Mouse (Mus musculus): ENCODE data around the gene Erbb4. TPM values are rescaled to one million over a fixed set of nuclear protein-coding genes. Genes with fewer than 3 reads are reported as not detected.
"Not testable (repeated sequence)": the region's sequence is repeated elsewhere in the genome, so short reads cannot be mapped to it uniquely, and the experiment has no call there.

Erbb4 gene
- total RNA-seq, 2 experiments from 2014 or later: 0.78 to 0.88 TPM

DNA sequence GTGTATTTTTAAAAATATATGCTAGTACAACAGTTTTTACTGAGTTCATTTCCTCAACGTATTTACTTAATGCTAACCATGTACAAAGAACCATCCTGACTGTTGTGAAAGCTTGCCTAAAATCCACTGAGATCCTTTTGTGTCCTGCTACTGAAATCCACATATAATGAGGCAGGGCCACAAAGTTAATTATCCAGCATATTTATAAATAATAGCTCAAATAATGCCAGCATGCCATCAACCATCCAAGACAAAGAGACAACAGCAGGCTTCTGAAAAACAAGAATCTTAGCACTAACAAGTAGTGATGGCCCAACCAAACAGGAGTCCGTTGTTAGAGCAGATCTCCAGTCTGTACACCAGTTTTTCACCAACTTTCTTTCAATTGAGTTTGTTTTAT, 215.8 kb downstream of the Erbb4 start:
- intact Hi-C loops (cut with DNase I; ENCODE audit: low total_unique reads): no loop called here
- no peak for DNase-seq

DNA sequence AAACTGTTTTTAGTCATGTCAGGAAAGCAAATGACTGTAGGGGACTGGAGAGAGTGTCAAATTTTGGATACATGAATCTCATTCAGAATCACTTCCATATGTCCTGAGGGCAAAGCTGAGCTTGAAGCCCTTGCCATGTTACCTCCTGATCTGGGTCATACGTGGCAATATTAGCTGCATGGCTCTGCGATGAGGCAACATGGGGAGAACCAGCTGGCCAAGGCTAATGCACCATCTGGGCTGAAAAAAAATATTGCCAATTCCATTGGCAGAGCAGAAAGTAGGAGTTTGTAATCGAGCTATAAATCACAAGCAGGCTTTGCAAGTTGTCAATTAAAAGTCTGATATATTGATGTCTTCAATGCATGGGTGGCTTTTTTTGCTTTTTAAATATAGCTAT, 221.0 kb downstream of the Erbb4 start:
- DNase-seq: no peak
- intact Hi-C loops (cut with DNase I; ENCODE audit: low total_unique reads): no loop called here

DNA sequence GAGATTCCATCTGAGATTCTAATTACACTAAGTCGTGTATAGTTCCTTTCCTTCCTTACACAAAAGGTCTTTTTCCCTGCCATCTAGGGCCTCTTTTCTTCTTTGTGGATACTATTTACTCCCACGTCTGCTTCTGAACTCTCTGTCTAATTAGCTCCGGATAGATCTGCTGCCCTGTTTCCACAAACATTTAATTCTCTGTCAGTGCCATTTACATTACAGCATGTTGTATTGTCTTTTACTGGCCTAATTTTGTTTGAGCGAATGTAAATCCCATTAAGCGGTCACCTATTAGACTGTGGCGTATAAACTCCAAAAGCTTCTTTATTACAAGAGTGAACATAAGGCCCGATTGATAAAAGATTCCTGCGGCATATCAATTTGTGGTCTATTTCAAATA, 232.9 kb downstream of the Erbb4 start:
- intact Hi-C loops (cut with DNase I; ENCODE audit: low total_unique reads): no loop called here
- no peak for DNase-seq

DNA sequence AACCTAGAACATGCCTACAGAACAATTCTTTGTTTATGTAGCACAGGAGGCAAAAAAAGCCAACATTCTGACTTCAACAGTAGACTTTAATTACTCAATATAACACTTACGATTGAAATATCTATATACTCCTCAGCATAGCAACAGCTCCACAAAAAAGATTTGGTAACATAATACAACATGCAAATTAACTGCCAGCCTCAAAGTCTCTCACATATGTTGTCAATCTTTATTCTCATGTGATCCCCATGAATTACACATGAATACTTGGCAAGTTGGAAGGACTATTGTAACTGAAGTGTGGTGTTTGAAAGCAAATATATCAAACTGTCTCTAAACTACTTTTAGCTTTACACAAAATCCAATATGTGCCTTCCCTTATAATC, 234.2 kb downstream of the Erbb4 start:
- intact Hi-C loops (cut with DNase I; ENCODE audit: low total_unique reads): no loop called here
- DNase-seq: no peak

DNA sequence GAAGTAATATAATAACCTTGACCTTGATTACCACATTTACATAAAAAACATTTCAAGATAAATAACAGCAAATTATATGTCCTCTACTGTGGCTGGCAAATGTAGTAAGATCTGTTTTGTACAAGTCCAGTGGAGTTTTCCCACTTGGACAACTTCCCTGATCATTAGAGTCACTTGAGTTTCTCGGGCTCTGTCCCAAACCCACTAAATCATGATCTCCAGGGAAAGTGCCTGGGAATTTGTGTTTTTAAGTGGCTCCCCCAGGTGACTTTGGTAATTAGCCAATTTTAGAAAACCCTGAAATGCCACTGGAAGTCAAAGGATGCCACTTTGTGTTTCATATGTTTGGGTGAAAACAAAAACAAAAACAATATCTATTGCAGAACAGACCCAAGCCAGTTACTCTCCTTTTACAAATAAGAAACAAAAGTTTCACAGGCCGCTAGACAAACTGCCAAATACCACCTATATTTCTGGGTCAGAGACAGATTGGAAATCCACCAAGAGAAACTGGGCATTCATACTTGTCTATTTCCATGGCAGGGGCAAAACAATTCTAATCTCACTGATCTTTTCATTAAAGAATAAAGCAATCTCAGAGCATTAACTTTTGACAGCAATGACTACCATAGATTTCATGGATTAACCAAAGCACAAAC, 234.8 kb downstream of the Erbb4 start:
- DNase-seq: no peak
- intact Hi-C loops (cut with DNase I; ENCODE audit: low total_unique reads): no loop called here

DNA sequence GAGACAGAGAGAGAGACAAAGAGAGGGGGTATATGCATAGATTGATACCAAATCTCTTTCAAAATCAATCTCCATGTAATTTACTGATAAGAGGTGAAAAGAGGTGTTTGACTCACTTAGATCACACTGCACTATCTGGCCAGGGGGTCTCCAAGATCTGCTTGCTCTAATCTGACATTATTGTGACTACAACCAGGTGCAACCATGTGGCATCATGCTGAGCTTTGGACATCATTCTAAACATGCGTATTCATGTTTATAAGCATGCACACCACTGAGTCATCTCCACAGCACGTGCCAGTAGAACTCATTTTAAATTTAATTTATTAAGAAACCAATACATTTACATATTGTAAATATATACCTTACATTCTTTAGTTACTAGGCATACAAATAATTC, 247.5 kb downstream of the Erbb4 start:
- DNase-seq: no peak
- intact Hi-C loops (cut with DNase I; ENCODE audit: low total_unique reads): no loop called here

DNA sequence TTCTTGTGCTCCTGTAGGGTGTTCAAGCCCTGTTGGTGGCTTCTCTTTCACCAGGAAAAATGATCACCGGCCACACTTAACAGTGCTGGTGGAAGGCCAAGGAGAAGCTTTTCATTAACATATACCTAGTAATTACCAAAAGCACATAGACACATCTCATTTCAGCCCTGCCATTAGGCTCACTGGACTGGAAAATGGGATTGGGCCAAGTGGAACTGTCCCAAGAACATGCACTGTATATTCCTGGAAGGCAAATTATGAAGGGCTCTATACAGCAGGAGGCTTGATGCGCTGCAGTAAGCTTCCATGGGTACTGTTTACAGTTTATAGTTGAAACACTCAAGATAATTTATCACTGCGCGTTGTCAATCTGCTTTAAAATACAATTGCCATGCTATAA, 248.4 kb downstream of the Erbb4 start:
- intact Hi-C loops (cut with DNase I; ENCODE audit: low total_unique reads): no loop called here
- DNase-seq: no peak

DNA sequence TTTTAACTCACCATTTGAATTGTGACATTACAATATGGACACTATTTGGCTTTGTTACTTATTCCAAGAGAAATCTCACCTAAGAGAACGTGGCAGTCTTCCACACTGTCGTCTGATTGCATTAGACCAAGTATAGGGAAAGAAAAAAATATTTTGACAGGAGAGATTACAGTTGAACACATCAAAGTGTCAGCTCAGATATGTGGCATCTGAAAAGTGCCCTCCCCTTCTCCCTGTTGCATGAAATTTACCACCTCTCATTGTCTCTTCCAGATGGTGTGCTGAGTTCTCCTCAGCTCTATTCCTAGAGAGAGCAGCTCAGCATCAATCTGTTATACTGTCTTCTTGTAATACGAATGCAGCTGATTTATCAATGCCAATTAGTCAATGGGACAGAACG, 268.5 kb downstream of the Erbb4 start:
- intact Hi-C loops (cut with DNase I; ENCODE audit: low total_unique reads): no loop called here
- DNase-seq: no peak

DNA sequence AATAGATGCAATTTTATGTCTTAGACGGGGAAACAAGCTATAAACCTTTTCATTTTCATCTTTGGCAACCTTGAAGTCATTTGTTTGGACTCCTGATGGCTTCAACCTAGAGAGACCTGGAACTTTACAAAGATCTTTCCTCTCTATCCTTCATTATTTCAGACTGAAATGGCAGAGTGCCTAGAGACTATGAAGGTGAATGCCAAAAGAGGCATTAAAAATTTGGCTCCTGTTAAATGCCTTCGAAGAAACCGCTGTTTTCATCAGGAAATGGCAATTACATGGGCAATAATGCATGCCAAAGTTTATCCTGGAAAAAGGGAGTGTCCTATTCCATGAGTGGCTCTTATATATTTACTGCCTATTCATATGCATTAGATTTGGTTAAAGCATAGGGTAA, 273.2 kb downstream of the Erbb4 start:
- intact Hi-C loops (cut with DNase I; ENCODE audit: low total_unique reads): no loop called here
- no peak for DNase-seq

DNA sequence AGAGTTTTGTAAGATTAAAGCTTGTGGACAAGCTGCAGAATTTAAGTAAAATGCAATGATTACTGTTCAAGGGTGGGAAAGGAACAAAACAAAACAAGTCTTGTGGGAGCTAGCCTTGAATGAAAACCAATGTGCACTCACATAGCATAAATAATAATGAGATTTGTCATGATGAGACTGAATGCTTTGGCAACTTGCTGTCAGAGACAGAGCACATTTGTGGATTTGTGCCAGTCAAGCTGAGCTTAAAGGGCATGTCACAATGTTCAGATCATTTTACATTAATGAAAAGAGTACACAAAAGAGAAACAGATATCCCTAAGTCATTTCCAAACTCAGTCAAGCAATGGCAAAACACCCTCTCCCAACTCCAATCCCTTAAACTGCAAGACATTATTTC, 275.8 kb downstream of the Erbb4 start:
- DNase-seq: no peak
- intact Hi-C loops (cut with DNase I; ENCODE audit: low total_unique reads): no loop called here

DNA sequence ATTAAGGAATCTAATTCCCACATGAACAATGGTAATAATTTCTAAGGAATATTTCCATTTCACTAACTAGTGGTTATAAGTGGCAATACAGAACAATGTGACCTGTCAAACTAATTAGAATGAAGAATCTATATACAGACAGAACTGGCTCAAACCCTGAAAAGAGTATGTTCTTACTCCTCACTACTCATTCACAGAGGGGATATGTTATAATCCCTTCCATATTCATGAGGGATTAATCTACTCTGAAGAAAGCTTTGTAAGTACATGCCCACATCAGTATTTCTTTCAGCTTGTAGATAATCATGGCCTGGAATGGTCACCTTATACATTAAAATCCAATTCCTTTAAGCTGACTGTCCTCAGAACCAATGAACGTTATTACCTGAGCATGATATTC, 276.3 kb downstream of the Erbb4 start:
- DNase-seq: no peak
- intact Hi-C loops (cut with DNase I; ENCODE audit: low total_unique reads): no loop called here

DNA sequence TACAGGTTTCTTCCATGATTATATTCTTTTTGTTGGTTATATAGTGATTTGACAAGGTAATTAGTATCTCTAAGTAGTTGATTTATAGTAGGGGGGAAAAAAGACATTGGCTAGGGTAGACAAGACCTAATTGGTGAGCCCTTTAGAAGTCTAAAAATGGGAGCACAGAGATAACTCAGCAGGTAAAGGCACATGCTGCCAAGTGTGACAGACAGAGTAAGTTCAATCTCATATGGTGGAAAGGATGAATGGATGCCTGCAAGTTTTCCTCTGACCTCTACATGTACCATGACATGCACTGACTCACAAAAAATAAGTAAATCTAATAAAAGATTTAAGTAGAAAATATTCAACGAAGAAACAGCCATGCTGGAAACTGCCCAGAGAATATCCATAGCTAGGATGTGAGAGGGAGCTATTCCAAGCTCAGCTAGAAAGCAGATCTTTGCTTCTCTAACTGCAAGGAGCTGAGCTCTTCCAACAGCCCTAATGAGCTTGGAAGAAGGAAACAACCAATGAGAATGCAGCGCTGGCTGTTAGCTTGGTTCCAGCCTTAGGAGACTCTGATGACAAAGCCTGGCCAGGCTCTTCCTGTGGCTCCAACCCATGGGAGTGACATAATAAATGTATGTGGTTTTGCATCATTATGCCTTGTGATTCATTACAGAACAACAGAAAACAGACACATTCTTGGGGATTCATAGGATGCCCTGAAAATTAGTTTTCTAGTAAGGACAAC, 277.2 kb downstream of the Erbb4 start:
- intact Hi-C loops (cut with DNase I; ENCODE audit: low total_unique reads): no loop called here
- DNase-seq: no peak

DNA sequence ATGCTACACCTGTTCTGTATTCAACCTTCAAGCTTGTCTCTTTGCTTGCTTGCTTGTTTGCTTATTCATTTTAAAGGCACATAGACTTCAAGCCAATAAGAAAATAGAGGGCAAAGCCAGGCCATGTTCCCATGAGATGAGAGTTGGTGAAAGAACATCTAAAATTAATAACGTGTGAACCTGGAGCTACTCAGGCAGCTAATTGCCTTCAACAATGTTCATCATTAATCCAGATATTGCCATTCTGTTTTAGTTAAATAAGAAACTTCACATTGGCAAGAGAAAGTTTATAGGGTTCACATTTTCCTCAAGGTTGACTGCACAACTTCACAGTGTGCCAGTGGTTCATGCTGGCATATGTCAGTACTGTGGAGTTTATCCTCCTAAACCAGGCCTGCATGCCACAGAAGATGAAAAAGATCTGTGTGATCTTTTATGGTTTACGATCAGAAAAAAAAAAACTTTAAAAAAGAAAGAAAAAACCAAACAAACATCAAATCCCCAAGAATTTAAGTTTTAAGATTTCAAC, 284.7 kb downstream of the Erbb4 start:
- intact Hi-C loops (cut with DNase I; ENCODE audit: low total_unique reads): no loop called here
- DNase-seq: no peak

DNA sequence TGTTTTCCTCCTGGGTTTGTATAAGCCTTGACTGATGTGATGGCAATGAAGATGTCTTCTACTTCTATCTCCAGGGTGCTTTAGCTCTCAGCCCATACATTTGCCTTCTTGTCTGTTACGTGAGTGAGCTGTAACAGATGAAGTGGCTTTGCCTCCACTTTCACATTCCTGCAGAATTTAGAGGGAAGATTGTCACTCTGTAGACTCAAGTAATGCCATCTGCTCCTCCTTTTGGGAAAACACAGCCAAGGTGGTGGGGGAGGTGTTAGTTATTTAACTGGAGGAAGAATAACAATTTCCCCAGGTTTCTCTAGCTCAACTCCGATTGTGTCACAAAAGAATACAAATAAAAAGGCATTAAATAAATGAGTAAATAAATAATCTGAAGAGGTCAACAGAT, 301.1 kb downstream of the Erbb4 start:
- no peak for DNase-seq
- intact Hi-C loops (cut with DNase I; ENCODE audit: low total_unique reads): no loop called here

DNA sequence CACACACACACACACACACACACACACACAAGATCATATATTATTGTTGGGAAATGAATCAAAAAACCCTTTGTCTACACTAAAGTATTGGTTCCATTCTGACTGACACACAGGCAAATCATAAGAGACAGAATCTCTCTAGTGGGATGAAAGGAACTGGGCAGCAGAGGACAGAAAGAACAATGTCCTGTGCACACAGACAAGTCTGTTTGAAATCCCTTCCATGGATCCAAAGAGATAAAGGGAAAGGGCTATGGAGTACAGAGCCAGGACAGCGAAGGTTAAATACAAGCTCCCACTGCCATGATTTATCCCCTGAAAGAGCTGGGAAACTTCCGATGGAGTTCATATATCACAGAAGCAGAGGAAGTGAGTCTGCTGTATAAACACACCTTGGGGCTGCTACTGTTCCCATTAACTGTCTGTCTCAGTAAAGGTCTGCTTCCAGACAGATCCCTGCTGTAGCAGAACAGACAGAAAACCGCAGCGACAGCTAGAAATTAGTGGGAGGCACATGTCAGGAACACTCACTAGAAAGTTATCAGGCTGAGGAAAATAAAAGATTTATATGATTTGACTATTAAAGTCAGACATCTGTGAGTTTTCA, 320.3 kb downstream of the Erbb4 start:
- no peak for DNase-seq
- intact Hi-C loops (cut with DNase I; ENCODE audit: low total_unique reads): no loop called here

DNA sequence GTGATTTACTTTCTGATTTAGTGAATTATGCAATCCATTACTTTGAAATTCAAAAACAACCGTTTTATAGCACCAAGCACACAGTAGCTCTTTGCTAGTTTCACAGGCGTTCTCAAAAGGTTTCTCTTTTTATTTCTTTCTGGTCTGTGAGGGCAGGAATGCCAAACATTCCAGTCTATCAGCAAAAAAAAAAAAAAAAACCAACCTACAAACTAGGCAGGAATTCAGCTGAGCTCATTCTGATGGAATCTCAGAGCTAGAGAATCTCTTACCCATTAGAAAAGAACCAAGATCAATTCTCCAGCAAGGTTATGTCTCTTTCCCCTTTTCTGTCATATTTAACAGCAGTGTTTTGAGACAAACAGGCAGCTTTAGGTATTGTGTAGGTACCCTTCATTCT, 327.2 kb downstream of the Erbb4 start:
- no peak for DNase-seq
- intact Hi-C loops (cut with DNase I; ENCODE audit: low total_unique reads): no loop called here

DNA sequence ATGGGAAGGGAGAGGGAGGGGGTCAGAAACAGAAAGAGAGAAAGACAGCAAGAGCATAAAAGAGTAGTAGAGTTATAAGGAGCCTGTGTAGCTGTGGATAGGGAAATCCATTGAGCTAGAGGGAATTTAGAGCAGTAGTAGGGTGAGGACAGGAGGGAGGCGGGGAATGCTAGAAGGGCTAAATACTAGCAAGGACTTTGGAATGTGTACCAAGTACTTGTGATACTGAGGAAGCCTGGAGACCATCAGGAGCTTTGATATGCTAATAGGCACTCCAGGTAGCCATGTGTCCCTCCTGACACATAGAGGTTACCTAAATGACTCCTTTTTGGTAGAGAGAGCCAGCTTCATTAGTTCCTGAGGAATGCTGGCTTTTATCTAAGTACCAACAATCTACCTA, 327.8 kb downstream of the Erbb4 start:
- DNase-seq: no peak
- intact Hi-C loops (cut with DNase I; ENCODE audit: low total_unique reads): no loop called here

DNA sequence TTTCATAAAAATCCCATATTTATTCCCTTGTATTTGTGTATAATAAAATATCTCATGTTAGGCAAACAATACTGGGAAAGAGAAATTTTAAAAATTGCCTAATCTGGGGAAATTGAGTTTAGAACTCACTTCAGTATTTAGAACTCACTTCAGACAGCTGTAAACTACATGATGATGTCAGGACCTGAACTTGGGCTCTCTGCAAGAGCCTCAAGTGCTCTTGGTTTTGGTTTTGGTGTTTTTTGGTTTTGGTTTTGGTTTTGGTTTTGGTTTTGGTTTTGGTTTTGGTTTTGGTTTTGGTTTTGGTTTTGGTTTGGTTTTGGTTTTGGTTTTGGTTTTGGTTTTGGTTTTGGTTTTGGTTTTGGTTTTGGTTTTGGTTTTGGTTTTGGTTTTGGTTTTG, 341.8 kb downstream of the Erbb4 start:
- intact Hi-C loops (cut with DNase I; ENCODE audit: low total_unique reads): not testable (repeated sequence)

DNA sequence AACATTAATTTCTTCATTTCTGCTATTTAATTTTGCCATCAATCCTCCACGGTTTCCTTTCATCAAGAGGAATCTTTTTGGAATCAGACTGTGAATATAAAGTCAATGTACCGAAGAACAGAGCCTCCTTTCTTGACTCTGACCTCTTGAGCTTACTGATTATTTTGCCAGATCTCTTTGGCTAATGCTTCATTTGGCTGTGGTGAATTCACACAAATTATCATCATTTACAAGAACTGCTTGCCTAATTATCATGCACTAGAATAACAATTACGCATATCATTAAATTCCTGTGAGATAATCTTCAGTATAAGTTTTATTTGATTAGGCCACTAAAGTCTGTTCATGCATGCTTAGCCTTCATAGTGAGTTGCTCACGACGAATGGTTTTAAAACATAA, 345.4 kb downstream of the Erbb4 start:
- intact Hi-C loops (cut with DNase I; ENCODE audit: low total_unique reads): no loop called here
- DNase-seq: no peak

More for the DNA sequence above, 341.8 kb downstream of the Erbb4 start:
- not testable (repeated sequence) for DNase-seq

DNA sequence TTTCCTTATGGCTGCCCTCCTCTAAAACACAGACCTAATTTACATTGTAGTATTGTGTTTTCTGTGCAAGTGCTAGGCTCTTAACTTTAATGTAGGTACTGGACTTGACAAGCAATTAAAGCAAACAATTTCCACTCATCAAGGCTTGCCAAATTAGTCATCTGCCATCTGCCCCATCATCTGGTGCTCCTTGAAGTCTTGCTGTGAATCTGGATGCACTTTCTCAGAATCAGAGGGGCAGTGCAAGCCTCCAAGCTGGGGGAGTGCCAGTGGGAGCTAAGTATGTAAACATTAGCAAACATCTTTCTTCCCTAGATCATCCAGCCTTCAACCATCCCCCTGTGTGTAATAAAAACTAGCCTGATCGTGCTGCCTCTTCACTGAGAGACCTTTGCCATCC, 358.9 kb downstream of the Erbb4 start:
- intact Hi-C loops (cut with DNase I; ENCODE audit: low total_unique reads): no loop called here
- no peak for DNase-seq

DNA sequence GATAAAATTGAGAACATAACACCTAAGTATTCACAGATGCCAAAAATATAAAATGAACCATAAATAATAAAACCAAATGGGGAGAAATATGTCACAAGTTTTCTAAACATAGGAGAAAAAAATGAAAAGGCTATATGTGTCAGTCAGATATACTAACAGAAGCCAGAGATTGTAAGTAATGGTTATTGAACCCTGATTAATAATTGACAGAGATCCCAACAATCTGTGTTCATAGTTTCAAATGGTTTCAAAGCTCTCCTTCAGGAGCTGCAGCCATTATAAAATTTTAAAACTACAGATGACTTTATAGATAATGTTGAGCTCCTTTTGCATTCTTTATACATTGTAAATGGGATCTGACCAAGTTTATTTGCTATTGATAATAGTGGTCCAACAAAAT, 426.4 kb downstream of the Erbb4 start:
- intact Hi-C loops (cut with DNase I; ENCODE audit: low total_unique reads): no loop called here

More for the DNA sequence above, 426.4 kb downstream of the Erbb4 start:
- DNase-seq: no peak

Data from gastrocnemius, postnatal 14 days (tissue).